ENCODE assay signal across 10 mouse cellular contexts in genomic region chr13:41910236-41910635, GRCm38 (mm10).
DNase-seq lines count a peak whose midpoint lies in the region; ATAC-seq and TF ChIP-seq lines count a peak whose summit lies in the region.
"Had no signal": no experiment of that assay in that cellular context is flagged by ENCODE, and none has a peak within 500 bp of the region (broad histone marks: within the 10 kb centered on the region; RNA-seq: fewer than 3 reads in every experiment).

No protein-coding gene starts in this region.

- H3K4me3 ChIP-seq in heart, adult 2 months = no peak overlapping the region
- H3K4me3 ChIP-seq in heart, embryonic 11.5 days (ENCODE audit: low read depth, low read length) = no peak overlapping the region
- no peak overlapping the region for H3K4me3 ChIP-seq in layer of hippocampus, adult 2 months
- no peak overlapping the region for H3K4me3 ChIP-seq in limb, embryonic 10.5 days
- H3K4me3 ChIP-seq: midbrain, embryonic 12.5 days had no signal

- no peak for TF ChIP-seq EP300 in heart, adult 2 months (IDR thresholded peaks at IDR 0.05; ENCODE audit: insufficient read depth, low read depth, low read length)

- DNase-seq in heart, adult 2 months = peak; percentile 48 to 65
- peak; percentile 61 for DNase-seq in adipocyte (ENCODE audit: low spot score)
- peak; percentile 60 for DNase-seq in gastrocnemius, postnatal 14 days
- DNase-seq in kidney, postnatal 14 days = peak; percentile 68
- DNase-seq in neural tube, embryonic 10.5 days (ENCODE audit: extremely low spot score, low spot score) = no peak
- DNase-seq in layer of hippocampus, adult 2 months (ENCODE audit: low spot score in 2 of 2) = no peak
- DNase-seq in limb, embryonic 10.5 days (ENCODE audit: low spot score) = no peak

- H3K79me2 ChIP-seq in heart, adult 2 months (replicated peaks; ENCODE audit: control insufficient read depth, insufficient read depth, low read length) = no peaks in the 10 kb centered on the region

- H3K4me1 ChIP-seq in heart, adult 2 months (ENCODE audit: control insufficient read depth, insufficient read depth, low read length) = no peaks in the 10 kb centered on the region; the same call in 1 of the 2 replicates
- H3K4me1 ChIP-seq in heart, embryonic 11.5 days (ENCODE audit: control insufficient read depth, insufficient read depth, low read length) = no peaks in the 10 kb centered on the region
- H3K4me1 ChIP-seq in limb, embryonic 10.5 days = no peaks in the 10 kb centered on the region
- H3K4me1 ChIP-seq: midbrain, embryonic 12.5 days had no signal

- no peaks in the 10 kb centered on the region for H3K27me3 ChIP-seq in heart, adult 2 months (ENCODE audit: control insufficient read depth, insufficient read depth, low read length)
- no peaks in the 10 kb centered on the region for H3K27me3 ChIP-seq in heart, embryonic 11.5 days (ENCODE audit: control insufficient read depth, insufficient read depth, low read length)
- H3K27me3 ChIP-seq in limb, embryonic 10.5 days (ENCODE audit: low read depth, poor library complexity, severe bottlenecking) = no peaks in the 10 kb centered on the region
- H3K27me3 ChIP-seq: midbrain, embryonic 12.5 days had no signal

- H3K27ac ChIP-seq in heart, adult 2 months = peak overlapping the region; percentile 19; the same call in 1 of the 2 replicates
- H3K27ac ChIP-seq in heart, embryonic 11.5 days (ENCODE audit: low read depth, low read length) = no peak overlapping the region
- H3K27ac ChIP-seq in layer of hippocampus, adult 2 months = no peak overlapping the region
- H3K27ac ChIP-seq in limb, embryonic 10.5 days = no peak overlapping the region
- H3K27ac ChIP-seq: liver, embryonic 14.5 days; midbrain, embryonic 12.5 days had no signal

- H3K9me3 ChIP-seq in heart, embryonic 11.5 days (replicated peaks; ENCODE audit: control insufficient read depth, low read length) = no peaks in the 10 kb centered on the region
- H3K9me3 ChIP-seq in limb, embryonic 10.5 days (replicated peaks) = no peaks in the 10 kb centered on the region
- H3K9me3 ChIP-seq: midbrain, embryonic 12.5 days had no signal

- H3K36me3 ChIP-seq in heart, adult 2 months (ENCODE audit: control insufficient read depth, insufficient read depth, low read length) = no peaks in the 10 kb centered on the region
- no peaks in the 10 kb centered on the region for H3K36me3 ChIP-seq in heart, embryonic 11.5 days (ENCODE audit: control insufficient read depth, insufficient read depth, low read length)
- H3K36me3 ChIP-seq in limb, embryonic 10.5 days = no peaks in the 10 kb centered on the region
- H3K36me3 ChIP-seq: midbrain, embryonic 12.5 days had no signal

- 50% methylated on average over 10 of the region's 10 CpGs for WGBS in heart, adult 2 months
- 87% methylated on average over 10 of the region's 10 CpGs for WGBS in heart, embryonic 11.5 days (ENCODE audit: insufficient replicate concordance)
- 92% methylated on average over 10 of the region's 10 CpGs for WGBS in limb, embryonic 10.5 days

- H3K9ac ChIP-seq in heart, adult 2 months (ENCODE audit: low read depth, low read length) = no peak overlapping the region
- no peak overlapping the region for H3K9ac ChIP-seq in heart, embryonic 11.5 days (ENCODE audit: low read depth, low read length)
- H3K9ac ChIP-seq: liver, embryonic 14.5 days; midbrain, embryonic 12.5 days had no signal

- intact Hi-C loops in heart, adult 2 months (cut with DNase I) = no loop called here
- intact Hi-C loops in gastrocnemius, postnatal 14 days (cut with DNase I; ENCODE audit: low total_unique reads) = no loop called here

- no peak for TF ChIP-seq POLR2A in heart, adult 2 months (IDR thresholded peaks at IDR 0.05; ENCODE audit: insufficient read depth, low read depth, low read length)

- no peak for ATAC-seq in heart, embryonic 11.5 days (replicated peaks; ENCODE audit: insufficient number of reproducible peaks, low FRiP score, low TSS enrichment)

- TF ChIP-seq CTCF in heart, adult 2 months (IDR thresholded peaks at IDR 0.05) = no peak
- no peak for TF ChIP-seq CTCF in layer of hippocampus, adult 2 months (conservative IDR thresholded peaks at IDR 0.05)

- no peak overlapping the region for H3K4me2 ChIP-seq in heart, embryonic 11.5 days
- H3K4me2 ChIP-seq: midbrain, embryonic 12.5 days had no signal

Comparison
In these comparisons a context has a peak if more than half of its experiments do, and no peak if none do; other contexts are left out.
1. DNase-seq: peak in heart, adult 2 months (2 of 2), adipocyte (single experiment), gastrocnemius, postnatal 14 days (single experiment) and kidney, postnatal 14 days (single experiment); none in neural tube, embryonic 10.5 days (single experiment), layer of hippocampus, adult 2 months (0 of 2) and limb, embryonic 10.5 days (single experiment).